Mouse (Mus musculus): ENCODE data around the gene Shmt2. TPM values are rescaled to one million over a fixed set of nuclear protein-coding genes. Genes with fewer than 3 reads are reported as not detected.

The Shmt2 gene
- polyA plus RNA-seq, 1 experiment from 2014 or later, result 121 TPM

DNA sequence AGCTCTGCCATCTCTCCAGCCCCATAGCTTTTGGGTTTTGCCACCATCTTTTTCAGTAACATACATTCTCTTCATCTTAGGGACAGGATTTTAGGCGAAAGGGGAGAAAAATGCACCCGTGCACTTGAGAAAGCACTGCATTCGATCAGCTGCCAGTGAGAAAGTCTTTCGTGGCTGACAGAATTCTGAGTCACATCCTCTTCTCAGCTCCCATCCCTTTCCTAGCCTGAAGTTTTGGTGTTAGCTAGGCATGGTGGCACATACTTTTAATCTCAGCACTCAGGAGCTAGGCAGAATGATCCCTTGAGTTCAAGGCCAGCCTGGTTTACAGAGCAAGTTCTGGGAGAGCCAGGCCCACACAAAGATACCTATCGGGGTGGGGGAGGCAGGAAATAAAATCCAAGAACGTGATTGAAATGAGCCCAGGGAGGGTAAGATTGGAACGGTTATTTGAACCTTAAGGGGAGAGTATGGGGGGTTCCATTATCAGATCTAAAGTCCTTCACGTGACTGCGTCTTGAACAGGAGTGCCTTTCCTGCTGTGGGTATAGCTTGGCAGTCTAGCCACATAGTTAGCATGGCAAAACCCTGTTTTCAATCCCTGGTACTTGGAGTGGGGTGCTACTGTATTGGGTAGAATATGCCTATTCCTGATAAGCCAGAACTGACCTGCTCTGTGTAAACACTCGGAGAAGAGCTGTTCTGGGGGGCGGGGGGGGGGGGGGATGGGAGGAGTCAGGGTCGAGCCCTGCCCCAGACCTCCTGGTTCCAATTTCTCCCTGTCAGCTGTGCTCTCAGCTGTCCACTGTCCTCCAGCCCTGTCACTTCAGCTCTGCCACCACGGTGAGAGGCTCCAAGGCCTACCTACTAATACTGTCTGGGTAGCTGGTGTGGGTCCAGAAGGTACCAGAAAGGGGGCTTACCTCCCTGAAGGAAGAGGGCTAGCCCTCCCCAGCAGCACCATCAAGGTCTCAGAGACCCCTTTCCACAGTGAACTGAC, 21.1 kb downstream of the Shmt2 start, which contains the start of gene Stac3:
Gene Stac3 (plus strand): TSS at position 793 of the 1,000 bp plus-strand sequence.
- H3K36me3 ChIP-seq, result peaks cover 44% of the 10 kb centered on the region

GRCm38 (mm10) chr10:127500042-127500441, 22.2 kb downstream of the Shmt2 start:
- H3K4me1 ChIP-seq, result no peaks in the 10 kb centered on the region
- H3K27me3 ChIP-seq (ENCODE audit: low read depth, poor library complexity, severe bottlenecking), result no peaks in the 10 kb centered on the region
- no peak overlapping the region for H3K4me3 ChIP-seq
- no peak overlapping the region for H3K27ac ChIP-seq (replicated peaks)
- 91% methylated on average over 4 of the region's 4 CpGs for WGBS
- DNase-seq (ENCODE audit: low spot score), result no peak
- no peaks in the 10 kb centered on the region for H3K9me3 ChIP-seq (replicated peaks)
- peaks cover 56% of the 10 kb centered on the region for H3K36me3 ChIP-seq

More for the DNA sequence above, 21.1 kb downstream of the Shmt2 start, which contains the start of gene Stac3:
- 83% methylated on average over 13 of the region's 13 CpGs for WGBS
- Histone ChIP-seq H3K4me3 (no peak within 1 kb of the TSS), H3K27ac (replicated peaks) (no peak within 1 kb of the TSS), H3K9me3 (replicated peaks) (no peaks in the 10 kb centered on the region), H3K4me1 (no peaks in the 10 kb centered on the region), H3K27me3 (ENCODE audit: low read depth, poor library complexity, severe bottlenecking) (peaks cover 8% of the 10 kb centered on the region; the same call in 1 of the 2 replicates)
- DNase-seq (ENCODE audit: low spot score), result no peak

- DNase-seq (ENCODE audit: low spot score), result no peak
- no peak overlapping the region for H3K27ac ChIP-seq (replicated peaks)
- no peaks in the 10 kb centered on the region for H3K4me1 ChIP-seq
- H3K9me3 ChIP-seq (replicated peaks), result no peaks in the 10 kb centered on the region
- H3K36me3 ChIP-seq, result peaks cover 61% of the 10 kb centered on the region
- 88% methylated on average over 5 of the region's 5 CpGs for WGBS
- no peak overlapping the region for H3K4me3 ChIP-seq
- no peaks in the 10 kb centered on the region for H3K27me3 ChIP-seq (ENCODE audit: low read depth, poor library complexity, severe bottlenecking)
Measured at GRCm38 (mm10) chr10:127499516-127499915, 22.7 kb downstream of the Shmt2 start.

GRCm38 (mm10) chr10:127496156-127496555, 26.1 kb downstream of the Shmt2 start:
- WGBS, result 94% methylated on average over 3 of the region's 3 CpGs
- H3K9me3 ChIP-seq (replicated peaks), result no peaks in the 10 kb centered on the region
- DNase-seq (ENCODE audit: low spot score), result no peak
- H3K27ac ChIP-seq (replicated peaks), result no peak overlapping the region
- H3K4me1 ChIP-seq, result peaks cover 3% of the 10 kb centered on the region
- H3K27me3 ChIP-seq (ENCODE audit: low read depth, poor library complexity, severe bottlenecking), result no peaks in the 10 kb centered on the region
- H3K4me3 ChIP-seq, result no peak overlapping the region
- H3K36me3 ChIP-seq, result peaks cover 93% of the 10 kb centered on the region

DNA sequence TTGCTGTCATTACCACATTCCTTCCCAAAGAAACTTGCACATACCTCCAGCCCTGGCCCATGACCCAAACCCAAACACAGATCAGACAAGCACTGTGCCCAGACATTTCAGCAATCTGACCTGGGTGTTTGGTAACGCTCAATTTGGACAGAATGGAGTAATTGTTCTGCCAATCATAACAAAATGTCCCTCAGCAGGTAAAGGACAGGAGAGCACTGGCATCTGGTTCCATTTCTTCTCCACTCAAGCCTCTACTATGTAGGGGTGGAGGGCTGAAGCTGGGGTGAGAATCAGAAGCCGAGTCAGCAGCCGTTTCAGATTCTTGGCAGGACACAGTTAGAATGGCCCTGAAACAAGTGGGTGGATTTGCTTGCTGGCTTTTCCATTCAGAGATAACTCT, 30.1 kb downstream of the Shmt2 start:
- H3K4me1 ChIP-seq, result peaks cover 8% of the 10 kb centered on the region
- no peak overlapping the region for H3K27ac ChIP-seq (replicated peaks)
- peaks cover 94% of the 10 kb centered on the region for H3K36me3 ChIP-seq
- no peak for DNase-seq (ENCODE audit: low spot score)
- no peak overlapping the region for H3K4me3 ChIP-seq
- no peaks in the 10 kb centered on the region for H3K27me3 ChIP-seq (ENCODE audit: low read depth, poor library complexity, severe bottlenecking)
- 94% methylated on average over 3 of the region's 3 CpGs for WGBS
- H3K9me3 ChIP-seq (replicated peaks), result no peaks in the 10 kb centered on the region

GRCm38 (mm10) chr10:127491128-127491512, 31.1 kb downstream of the Shmt2 start:
- H3K9me3 ChIP-seq (replicated peaks), result no peaks in the 10 kb centered on the region
- WGBS, result 73% methylated on average over 8 of the region's 8 CpGs
- peaks cover 8% of the 10 kb centered on the region for H3K4me1 ChIP-seq
- no peak for DNase-seq (ENCODE audit: low spot score)
- H3K27ac ChIP-seq (replicated peaks), result no peak overlapping the region; the same call in 1 of the 2 replicates
- H3K27me3 ChIP-seq (ENCODE audit: low read depth, poor library complexity, severe bottlenecking), result no peaks in the 10 kb centered on the region
- H3K4me3 ChIP-seq, result no peak overlapping the region
- H3K36me3 ChIP-seq, result peaks cover 90% of the 10 kb centered on the region

- no peak overlapping the region for H3K27ac ChIP-seq (replicated peaks)
- no peaks in the 10 kb centered on the region for H3K9me3 ChIP-seq (replicated peaks)
- peaks cover 8% of the 10 kb centered on the region for H3K4me1 ChIP-seq
- H3K4me3 ChIP-seq, result no peak overlapping the region
- no peak for DNase-seq (ENCODE audit: low spot score)
- peaks cover 88% of the 10 kb centered on the region for H3K36me3 ChIP-seq
- H3K27me3 ChIP-seq (ENCODE audit: low read depth, poor library complexity, severe bottlenecking), result no peaks in the 10 kb centered on the region
- 87% methylated on average over 18 of the region's 18 CpGs for WGBS
Measured at GRCm38 (mm10) chr10:127490160-127491127, 31.8 kb downstream of the Shmt2 start.

DNA sequence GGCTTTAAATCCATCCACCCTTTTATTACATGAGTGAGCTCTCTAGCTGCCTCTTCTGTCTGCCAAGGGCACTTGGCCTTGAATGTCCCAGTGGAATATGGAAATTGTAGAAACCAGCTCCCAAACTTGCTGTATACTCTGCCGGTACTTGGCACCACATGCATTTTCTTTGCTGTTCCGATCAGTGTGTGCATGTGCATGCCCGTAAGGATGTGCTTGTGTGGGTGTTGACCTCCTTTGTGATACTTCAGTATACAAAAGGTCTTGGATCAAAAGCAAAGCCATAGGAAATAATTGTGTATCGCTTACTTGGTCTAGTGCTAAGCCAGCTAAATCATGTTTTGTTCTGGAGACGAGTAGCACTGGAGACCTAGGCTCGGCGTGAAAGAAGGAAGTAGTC, 33.4 kb downstream of the Shmt2 start:
- WGBS, result 90% methylated on average over 7 of the region's 7 CpGs
- Histone ChIP-seq H3K36me3 (peaks cover 88% of the 10 kb centered on the region), H3K27ac (replicated peaks) (no peak overlapping the region)

GRCm38 (mm10) chr10:127485235-127485634, 37.0 kb downstream of the Shmt2 start:
- H3K27ac ChIP-seq (replicated peaks), result no peak overlapping the region
- 94% methylated on average over 10 of the region's 10 CpGs for WGBS
- no peaks in the 10 kb centered on the region for H3K27me3 ChIP-seq (ENCODE audit: low read depth, poor library complexity, severe bottlenecking)
- H3K4me1 ChIP-seq, result no peaks in the 10 kb centered on the region
- H3K4me3 ChIP-seq, result no peak overlapping the region
- H3K36me3 ChIP-seq, result peaks cover 72% of the 10 kb centered on the region
- DNase-seq (ENCODE audit: low spot score), result no peak
- no peaks in the 10 kb centered on the region for H3K9me3 ChIP-seq (replicated peaks)

More for the DNA sequence above, 33.4 kb downstream of the Shmt2 start:
- Histone ChIP-seq H3K27me3 (ENCODE audit: low read depth, poor library complexity, severe bottlenecking) (no peaks in the 10 kb centered on the region), H3K9me3 (replicated peaks) (no peaks in the 10 kb centered on the region), H3K4me3 (no peak overlapping the region), H3K4me1 (peaks cover 8% of the 10 kb centered on the region)
- no peak for DNase-seq (ENCODE audit: low spot score)

- no peak for DNase-seq (ENCODE audit: low spot score)
- H3K27ac ChIP-seq (replicated peaks), result no peak overlapping the region
- WGBS, result 89% methylated on average over 19 of the region's 19 CpGs
- H3K4me3 ChIP-seq, result no peak overlapping the region
- peaks cover 63% of the 10 kb centered on the region for H3K36me3 ChIP-seq
- no peaks in the 10 kb centered on the region for H3K27me3 ChIP-seq (ENCODE audit: low read depth, poor library complexity, severe bottlenecking)
- H3K4me1 ChIP-seq, result no peaks in the 10 kb centered on the region
- no peaks in the 10 kb centered on the region for H3K9me3 ChIP-seq (replicated peaks)
Measured at GRCm38 (mm10) chr10:127480833-127481813, 41.1 kb downstream of the Shmt2 start.

GRCm38 (mm10) chr10:127479131-127479530, 43.1 kb downstream of the Shmt2 start:
- no peak for DNase-seq (ENCODE audit: low spot score)
- H3K27me3 ChIP-seq (ENCODE audit: low read depth, poor library complexity, severe bottlenecking), result no peaks in the 10 kb centered on the region
- WGBS, result 96% methylated on average over 4 of the region's 4 CpGs
- no peaks in the 10 kb centered on the region for H3K4me1 ChIP-seq
- H3K9me3 ChIP-seq (replicated peaks), result no peaks in the 10 kb centered on the region
- peaks cover 57% of the 10 kb centered on the region for H3K36me3 ChIP-seq
- no peak overlapping the region for H3K4me3 ChIP-seq
- no peak overlapping the region for H3K27ac ChIP-seq (replicated peaks)
